In genomic region chr14:79021725-79022124, GRCm38 (mm10) we compare ENCODE assay signal across 14 mouse cellular contexts.
DNase-seq lines count a peak whose midpoint lies in the region; ATAC-seq lines count a peak whose summit lies in the region.
"Had no signal": no experiment of that assay in that cellular context is flagged by ENCODE, and none has a peak within 500 bp of the region (broad histone marks: within the 10 kb centered on the region; RNA-seq: fewer than 3 reads in every experiment).

No protein-coding gene starts in this region.

- H3K36me3 ChIP-seq in neural tube, embryonic 12.5 days: no peaks in the 10 kb centered on the region
- H3K36me3 ChIP-seq in neural tube, embryonic 15.5 days: 0 out of 2 replicates have a peak, but pooled peaks cover 2% of the 10 kb centered on the region
- H3K36me3 ChIP-seq in neural tube, embryonic 14.5 days (ENCODE audit: control insufficient read depth, insufficient read depth, low read length): no peaks in the 10 kb centered on the region
- H3K36me3 ChIP-seq: embryonic facial prominence, embryonic 15.5 days; liver, embryonic 15.5 days had no signal

- no peaks in the 10 kb centered on the region for H3K9me3 ChIP-seq in neural tube, embryonic 12.5 days
- H3K9me3 ChIP-seq in neural tube, embryonic 15.5 days (replicated peaks): no peaks in the 10 kb centered on the region
- H3K9me3 ChIP-seq in neural tube, embryonic 14.5 days (ENCODE audit: control insufficient read depth, low read length): no peaks in the 10 kb centered on the region
- H3K9me3 ChIP-seq: embryonic facial prominence, embryonic 15.5 days; liver, embryonic 15.5 days had no signal

- H3K9ac ChIP-seq in neural tube, embryonic 12.5 days: no peak overlapping the region
- no peak overlapping the region for H3K9ac ChIP-seq in neural tube, embryonic 15.5 days (replicated peaks)
- no peak overlapping the region for H3K9ac ChIP-seq in neural tube, embryonic 14.5 days (replicated peaks; ENCODE audit: low read depth, low read length)
- H3K9ac ChIP-seq: embryonic facial prominence, embryonic 15.5 days; liver, embryonic 15.5 days had no signal

- H3K27ac ChIP-seq in neural tube, embryonic 12.5 days: no peak overlapping the region
- no peak overlapping the region for H3K27ac ChIP-seq in neural tube, embryonic 15.5 days (replicated peaks)
- H3K27ac ChIP-seq in neural tube, embryonic 14.5 days (ENCODE audit: low read depth, low read length): no peak overlapping the region
- H3K27ac ChIP-seq: embryonic facial prominence, embryonic 15.5 days; liver, embryonic 15.5 days; stomach, postnatal 0 days had no signal

- no peaks in the 10 kb centered on the region for H3K27me3 ChIP-seq in neural tube, embryonic 12.5 days (replicated peaks)
- H3K27me3 ChIP-seq in neural tube, embryonic 15.5 days (replicated peaks): no peaks in the 10 kb centered on the region
- no peaks in the 10 kb centered on the region for H3K27me3 ChIP-seq in neural tube, embryonic 14.5 days (ENCODE audit: control insufficient read depth, insufficient read depth, low read length)
- H3K27me3 ChIP-seq: embryonic facial prominence, embryonic 15.5 days; liver, embryonic 15.5 days had no signal

- H3K4me1 ChIP-seq in neural tube, embryonic 12.5 days: peaks cover 9% of the 10 kb centered on the region
- H3K4me1 ChIP-seq in neural tube, embryonic 15.5 days: peaks cover 14% of the 10 kb centered on the region
- H3K4me1 ChIP-seq in neural tube, embryonic 14.5 days (ENCODE audit: control insufficient read depth, insufficient read depth, low read length): peaks cover 5% of the 10 kb centered on the region; the same call in 1 of the 2 replicates
- H3K4me1 ChIP-seq: embryonic facial prominence, embryonic 15.5 days; liver, embryonic 15.5 days had no signal

- peak; percentile 4 for DNase-seq in gastrocnemius, adult 18-20 months (ENCODE audit: low spot score)
- no peak for DNase-seq in gastrocnemius, adult 8-10 months (ENCODE audit: low spot score in 2 of 2)
- DNase-seq in brain, adult 2 months (ENCODE audit: low read depth, low spot score): peak; percentile 43
- no peak for DNase-seq in frontal cortex, postnatal 14 days (ENCODE audit: low spot score in 2 of 2)
- DNase-seq: right cerebral cortex, adult 18-20 months had no signal

- H3K4me2 ChIP-seq in neural tube, embryonic 12.5 days (replicated peaks): no peak overlapping the region
- no peak overlapping the region for H3K4me2 ChIP-seq in neural tube, embryonic 15.5 days
- no peak overlapping the region for H3K4me2 ChIP-seq in neural tube, embryonic 14.5 days (ENCODE audit: low read depth, low read length)
- H3K4me2 ChIP-seq: embryonic facial prominence, embryonic 15.5 days; heart, embryonic 11.5 days; liver, embryonic 15.5 days had no signal

- H3K4me3 ChIP-seq in neural tube, embryonic 12.5 days: no peak overlapping the region
- no peak overlapping the region for H3K4me3 ChIP-seq in neural tube, embryonic 15.5 days (replicated peaks)
- H3K4me3 ChIP-seq in neural tube, embryonic 14.5 days (ENCODE audit: low read depth, low read length): no peak overlapping the region
- H3K4me3 ChIP-seq: embryonic facial prominence, embryonic 15.5 days; liver, embryonic 15.5 days had no signal

- peak; percentile 50; the same call in 1 of the 2 replicates for ATAC-seq in neural tube, embryonic 12.5 days (ENCODE audit: low FRiP score, low read depth)
- ATAC-seq in neural tube, embryonic 15.5 days (ENCODE audit: low FRiP score): no peak
- peak; percentile 77; the same call in 1 of the 2 replicates for ATAC-seq in neural tube, embryonic 14.5 days (ENCODE audit: low read depth)
- no peak for ATAC-seq in monocyte, adult 5-6 weeks (replicated peaks; ENCODE audit: insufficient number of reproducible peaks, low FRiP score, low TSS enrichment, poor library complexity, severe bottlenecking)
- ATAC-seq: intestine, postnatal 0 days had no signal

- WGBS in neural tube, embryonic 12.5 days: 20% methylated on average over 7 of the region's 7 CpGs
- 18% methylated on average over 7 of the region's 7 CpGs for WGBS in neural tube, embryonic 15.5 days
- WGBS in neural tube, embryonic 14.5 days: 20% methylated on average over 7 of the region's 7 CpGs

Comparison
In these comparisons a context has a peak if more than half of its experiments do, and no peak if none do; other contexts are left out.
1. DNase-seq: peak in gastrocnemius, adult 18-20 months (single experiment) and brain, adult 2 months (single experiment); none in gastrocnemius, adult 8-10 months (0 of 2) and frontal cortex, postnatal 14 days (0 of 2).
2. ATAC-seq: peak in neural tube, embryonic 12.5 days (single experiment) and neural tube, embryonic 14.5 days (single experiment); none in neural tube, embryonic 15.5 days (single experiment) and monocyte, adult 5-6 weeks (single experiment).